Mouse (Mus musculus) hindlimb bud, embryonic 11.5 days (tissue): ENCODE results near the gene Stim1.

Experiments
- DNase-seq: peaks from one replicate; pipeline ENCODE4 v3.0.0-alpha.2; 2012; ENCODE audit warnings: low read depth, low spot score; ENCODE audit errors: extremely low spot score

Gene Stim1

GRCm38 (mm10) chr7:102267601-102268394, at the start of gene Stim1:
Gene Stim1, plus strand, starts transcription at chr7:102267806.
- no peak for DNase-seq

GRCm38 (mm10) chr7:102221899-102222298, 45.7 kb upstream of the Stim1 start:
- DNase-seq: no peak

DNA sequence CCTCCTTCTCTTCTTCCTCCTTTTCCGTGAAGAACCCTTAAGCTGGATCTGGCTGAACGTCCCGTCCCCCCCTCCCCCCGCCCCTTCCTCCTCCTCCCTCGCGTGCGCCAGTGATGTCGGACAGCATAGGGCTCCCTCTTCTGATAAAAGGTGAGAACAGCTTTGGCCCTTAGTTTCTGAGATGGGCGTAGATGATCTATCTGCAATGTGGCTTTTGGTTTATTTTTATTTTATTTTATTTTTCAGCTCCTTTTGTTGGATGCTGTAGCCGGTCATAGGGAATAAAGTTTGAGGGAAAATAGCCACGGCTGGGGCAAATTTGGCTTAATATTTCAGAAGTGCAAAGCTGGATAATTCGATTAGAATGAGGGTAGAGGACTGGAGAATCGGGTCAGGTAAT, 45.3 kb upstream of the Stim1 start:
- DNase-seq: peak; percentile 18

- DNase-seq: no peak
These were observed 44.6 kb upstream of the Stim1 start for GRCm38 (mm10) chr7:102222830-102223556.

GRCm38 (mm10) chr7:102223883-102224738, 43.5 kb upstream of the Stim1 start:
- DNase-seq: no peak

- no peak for DNase-seq
These were observed 41.6 kb upstream of the Stim1 start for GRCm38 (mm10) chr7:102226051-102226450.

DNA sequence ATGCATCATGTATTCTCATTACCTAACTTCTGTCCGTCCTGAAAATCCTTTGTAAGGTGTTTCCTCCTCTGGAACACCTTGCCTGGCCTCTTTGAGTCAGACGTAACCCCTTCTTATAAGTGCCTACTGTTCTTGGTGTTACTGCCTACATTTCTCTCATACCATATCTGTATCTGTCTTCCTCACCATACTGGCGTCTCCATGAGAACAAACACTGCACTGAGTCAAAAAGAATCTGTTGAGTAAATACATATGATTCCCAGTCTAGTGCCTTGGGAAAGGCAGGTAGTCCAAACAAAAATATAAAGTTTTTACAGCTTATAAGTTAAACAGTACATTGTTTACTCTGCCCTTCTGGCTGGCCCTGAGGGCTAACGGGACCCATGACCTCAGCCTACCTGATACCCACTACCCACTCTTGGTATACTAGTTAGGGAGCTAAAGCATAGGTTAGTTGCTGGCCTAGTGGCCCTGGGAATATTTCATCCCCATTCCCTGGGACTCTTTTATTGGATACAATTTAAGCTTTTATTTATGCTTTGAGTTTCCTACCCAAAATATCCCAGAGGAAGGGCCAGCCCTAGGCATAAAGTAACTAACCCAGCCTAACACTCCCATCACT, 39.4 kb upstream of the Stim1 start:
- no peak for DNase-seq

- DNase-seq: no peak
These were observed 37.8 kb upstream of the Stim1 start for GRCm38 (mm10) chr7:102229814-102230213.

DNA sequence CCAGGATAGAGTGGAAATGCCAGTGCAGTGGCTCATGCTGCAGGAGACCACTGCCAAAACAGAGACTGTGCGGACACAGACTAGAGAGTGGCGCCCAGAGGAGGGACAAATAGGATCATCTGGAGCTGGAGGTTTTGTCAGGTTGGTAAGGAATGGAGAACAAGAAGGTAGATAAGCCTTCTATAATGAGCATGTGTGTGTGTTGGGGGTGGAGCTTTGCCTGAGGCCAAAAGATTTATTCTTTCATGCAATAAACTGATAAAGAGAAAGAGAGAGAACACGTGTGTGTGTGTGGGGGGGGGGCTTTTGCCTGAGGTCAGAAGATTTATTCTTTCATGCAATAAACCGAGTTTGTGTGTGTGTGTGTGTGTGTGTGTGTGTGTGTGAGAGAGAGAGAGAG, 34.5 kb upstream of the Stim1 start:
- DNase-seq: no peak

GRCm38 (mm10) chr7:102238686-102239286, 28.8 kb upstream of the Stim1 start:
- DNase-seq: no peak

GRCm38 (mm10) chr7:102239591-102239990, 28.0 kb upstream of the Stim1 start:
- DNase-seq: no peak

DNA sequence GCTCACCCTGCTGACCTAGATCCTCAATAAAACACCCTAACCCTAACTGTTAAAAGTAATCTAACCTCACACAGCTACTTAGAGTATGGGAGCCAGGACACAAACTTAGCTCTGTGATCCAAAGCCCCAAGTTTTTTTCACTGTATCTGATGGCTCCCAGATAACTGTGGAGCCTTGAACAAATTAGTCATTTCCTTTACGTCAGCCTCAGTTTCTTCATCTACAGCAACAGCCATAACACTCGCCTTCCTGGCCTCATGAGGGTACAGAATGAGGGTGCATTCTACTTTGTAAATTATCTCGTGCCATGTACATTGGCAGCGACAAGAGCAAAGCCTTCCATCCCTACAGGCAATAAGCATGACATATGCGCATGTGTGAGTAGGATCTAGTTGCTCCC, 25.2 kb upstream of the Stim1 start:
- no peak for DNase-seq

DNA sequence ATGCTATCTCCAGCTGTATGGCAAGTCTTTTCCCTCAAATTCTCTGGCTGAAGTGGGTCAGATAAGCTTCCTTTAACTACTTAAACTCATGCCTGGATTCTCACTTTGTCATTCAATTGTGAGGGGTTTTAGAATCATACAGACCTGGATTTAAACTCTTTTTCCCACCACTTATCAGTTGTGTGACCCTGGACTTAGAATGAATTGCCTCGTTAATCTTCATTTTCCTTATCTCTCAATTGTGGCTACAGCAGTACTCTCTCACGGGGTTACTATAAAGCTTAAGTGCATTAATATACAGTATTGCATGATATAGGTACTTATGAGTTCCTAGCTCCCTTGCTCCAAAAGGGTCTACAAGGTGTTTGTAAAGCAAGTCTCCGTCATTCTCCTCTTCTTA, 24.7 kb upstream of the Stim1 start:
- DNase-seq: no peak

- DNase-seq: no peak
These were observed 23.7 kb upstream of the Stim1 start for GRCm38 (mm10) chr7:102243870-102244269.

- DNase-seq: no peak
These were observed 22.6 kb upstream of the Stim1 start for GRCm38 (mm10) chr7:102244782-102245535.

GRCm38 (mm10) chr7:102245775-102246174, 21.8 kb upstream of the Stim1 start:
- no peak for DNase-seq

DNA sequence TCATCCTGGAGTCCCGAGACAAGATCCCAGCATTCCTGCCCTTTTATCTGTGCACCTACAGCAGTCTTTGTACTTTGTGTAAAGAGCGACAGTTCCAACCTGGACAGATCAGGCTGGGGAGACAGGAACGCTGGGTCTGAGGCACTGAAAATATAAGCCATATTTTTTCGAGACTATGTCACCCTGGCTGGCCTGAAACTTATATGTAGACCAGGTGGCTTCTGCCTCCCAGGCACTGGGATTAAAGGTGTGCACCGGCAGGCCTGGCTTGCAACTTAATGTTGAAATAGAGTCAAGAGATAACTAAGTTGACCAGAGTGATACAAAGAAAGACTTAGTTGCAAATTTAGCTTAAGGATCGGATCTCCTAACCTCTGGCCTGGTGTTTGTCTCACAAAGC, 21.3 kb upstream of the Stim1 start:
- no peak for DNase-seq

DNA sequence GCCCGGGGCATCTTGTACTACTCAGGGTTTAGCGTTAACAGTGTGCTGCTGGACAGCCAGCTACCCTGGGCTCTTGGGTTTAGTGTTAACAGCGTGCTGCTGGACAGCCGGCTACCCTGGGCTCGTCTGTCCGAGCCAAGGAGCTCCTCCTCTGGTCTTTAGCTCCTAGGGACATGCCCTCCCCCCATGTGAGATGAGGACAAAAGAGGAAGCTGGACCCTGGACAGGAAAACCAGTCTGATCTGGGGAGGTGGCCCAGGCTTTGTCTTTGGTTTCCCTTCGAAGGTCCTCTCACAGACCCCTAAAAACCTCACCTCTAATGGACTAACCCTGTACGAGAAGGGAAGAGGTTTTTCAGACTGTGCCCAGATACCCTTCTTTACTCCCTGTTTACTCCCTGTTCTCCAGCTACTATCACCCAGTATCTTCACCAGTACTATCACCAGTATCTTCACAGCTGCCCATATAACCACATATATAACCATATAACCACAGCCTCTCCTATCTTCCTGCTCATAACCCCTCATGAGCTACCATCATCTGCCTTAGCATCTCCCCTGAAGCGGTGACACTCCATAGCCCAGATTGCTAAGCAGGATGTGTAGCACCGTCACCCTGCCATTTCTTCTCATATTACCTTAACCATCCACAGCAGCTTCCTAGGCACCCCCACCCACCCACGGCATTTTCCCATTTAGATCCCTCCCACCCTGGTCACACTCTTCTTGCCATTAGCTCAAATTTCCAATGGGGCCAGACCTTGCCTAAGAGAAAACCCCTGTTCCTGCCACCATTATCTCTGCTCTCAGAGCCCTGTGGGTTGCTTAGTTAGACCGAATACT, 20.4 kb upstream of the Stim1 start:
- no peak for DNase-seq
